Mouse (Mus musculus): ENCODE results near the gene Slc39a11. TPM values are rescaled to one million over a fixed set of nuclear protein-coding genes. Genes with fewer than 3 reads are reported as not detected.

The Slc39a11 gene
- polyA plus RNA-seq, 1 experiment from 2014 or later, result 23.5 TPM

DNA sequence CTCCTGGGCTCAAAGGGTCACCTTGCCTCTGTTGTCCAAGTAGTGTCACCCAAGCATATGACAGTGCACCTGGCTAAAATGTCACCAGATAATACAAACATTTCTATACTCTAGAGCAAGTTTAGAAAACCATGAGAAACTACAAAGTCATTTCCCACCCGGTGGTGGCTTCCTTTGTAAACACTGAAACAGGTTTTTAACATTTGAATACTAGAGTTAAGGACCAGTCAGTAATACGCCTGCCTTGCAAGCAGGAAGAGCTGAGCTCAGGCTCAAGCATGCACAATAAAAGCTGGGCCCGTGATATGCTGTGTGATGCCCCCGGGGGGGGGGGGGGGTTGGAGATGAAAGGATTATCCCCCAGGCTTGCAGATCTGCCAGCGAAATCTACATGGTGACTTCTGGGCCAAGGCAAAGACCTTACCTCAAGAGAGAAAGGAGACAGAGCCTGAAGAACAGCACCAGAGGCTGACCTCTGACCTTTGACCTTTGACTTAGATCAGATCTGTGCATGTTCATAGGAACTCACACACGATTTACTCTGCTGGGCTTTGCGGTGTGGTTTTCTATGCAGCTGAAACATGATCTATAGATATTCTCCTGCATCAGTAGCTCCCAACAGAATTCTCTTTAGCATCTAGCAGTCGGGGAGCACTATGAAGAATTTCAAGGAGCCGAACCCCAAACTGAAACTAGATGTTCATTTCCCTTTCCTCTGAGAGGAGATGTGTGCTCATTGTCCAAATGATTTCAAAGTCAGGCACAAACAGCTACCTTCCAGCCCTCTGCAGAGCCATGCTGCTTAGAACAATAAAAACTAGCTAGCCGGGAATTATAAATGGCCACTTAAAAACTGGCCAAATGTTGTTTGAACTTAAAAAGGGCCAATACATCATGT is 267.0 kb downstream of the Slc39a11 start:
- WGBS, result 32% methylated on average over 10 of the region's 10 CpGs
- Histone ChIP-seq H3K9ac (replicated peaks; ENCODE audit: low read depth, low read length) (no peak overlapping the region), H3K27ac (ENCODE audit: low read depth, low read length) (no peak overlapping the region)

DNA sequence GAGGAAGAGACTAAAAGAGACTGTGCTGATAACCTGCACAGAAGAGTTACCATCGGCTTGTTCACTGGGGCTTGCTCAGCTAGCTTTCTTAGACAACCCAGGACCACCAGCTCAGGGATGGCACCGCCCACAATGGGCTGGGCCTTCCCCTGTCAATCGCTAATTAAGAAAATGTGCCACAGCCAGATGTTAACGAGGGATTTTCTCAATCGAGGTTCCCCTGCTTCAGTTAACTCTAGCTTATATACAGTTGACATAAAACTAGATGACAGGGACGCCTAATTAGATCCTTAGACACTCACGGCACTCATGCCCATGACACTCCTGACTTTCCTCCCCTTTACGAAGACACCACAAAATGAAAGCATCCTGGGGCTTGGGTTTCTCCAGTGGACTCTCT is 268.3 kb downstream of the Slc39a11 start:
- H3K27ac ChIP-seq (ENCODE audit: low read depth, low read length), result no peak overlapping the region
- WGBS, result 73% methylated on average over 8 of the region's 8 CpGs

More for the DNA sequence above, 267.0 kb downstream of the Slc39a11 start:
- H3K4me2 ChIP-seq (ENCODE audit: low read depth, low read length), result no peak overlapping the region
- no peaks in the 10 kb centered on the region for H3K27me3 ChIP-seq (ENCODE audit: control insufficient read depth, insufficient read depth, low read length)
- H3K4me1 ChIP-seq (ENCODE audit: control insufficient read depth, insufficient read depth, low read length), result peaks cover 7% of the 10 kb centered on the region; the same call in 1 of the 2 replicates
- H3K36me3 ChIP-seq (ENCODE audit: control insufficient read depth, insufficient read depth, low read length), result no peaks in the 10 kb centered on the region
- H3K9me3 ChIP-seq (ENCODE audit: control insufficient read depth, low read length), result no peaks in the 10 kb centered on the region
- ATAC-seq (ENCODE audit: low read depth), result no peak; the same call in 1 of the 2 replicates
- H3K4me3 ChIP-seq (ENCODE audit: low read depth, low read length), result no peak overlapping the region

DNA sequence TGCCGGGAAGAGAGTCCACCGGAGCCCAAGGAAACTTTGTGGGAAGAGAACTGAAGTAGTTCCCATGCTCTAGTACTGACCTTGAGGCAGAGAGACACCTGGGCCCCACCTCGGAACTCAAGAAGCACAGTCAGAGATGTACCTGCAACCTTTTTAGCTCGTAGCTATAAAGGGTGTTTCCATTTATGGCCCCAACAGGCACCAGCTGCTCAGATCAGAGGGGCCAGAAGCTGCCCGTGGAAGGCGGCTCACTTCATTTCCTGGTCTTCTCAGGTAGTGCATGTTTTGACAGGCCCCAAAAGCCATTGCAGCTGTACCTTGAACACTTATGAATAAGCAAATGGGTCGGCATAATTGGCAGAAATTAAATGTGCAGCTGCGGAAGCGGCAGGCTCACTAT is 271.0 kb downstream of the Slc39a11 start:
- H3K36me3 ChIP-seq (ENCODE audit: control insufficient read depth, insufficient read depth, low read length), result no peaks in the 10 kb centered on the region
- no peaks in the 10 kb centered on the region for H3K9me3 ChIP-seq (ENCODE audit: control insufficient read depth, low read length)
- peaks cover 10% of the 10 kb centered on the region; the same call in 1 of the 2 replicates for H3K4me1 ChIP-seq (ENCODE audit: control insufficient read depth, insufficient read depth, low read length)
- H3K9ac ChIP-seq (replicated peaks; ENCODE audit: low read depth, low read length), result no peak overlapping the region
- H3K4me3 ChIP-seq (ENCODE audit: low read depth, low read length), result no peak overlapping the region
- no peak for ATAC-seq (ENCODE audit: low read depth)
- whole genome bisulfite sequencing, result 63% methylated on average over 9 of the region's 9 CpGs
- no peak overlapping the region for H3K27ac ChIP-seq (ENCODE audit: low read depth, low read length)
- no peaks in the 10 kb centered on the region for H3K27me3 ChIP-seq (ENCODE audit: control insufficient read depth, insufficient read depth, low read length)
- H3K4me2 ChIP-seq (ENCODE audit: low read depth, low read length), result no peak overlapping the region

More for the DNA sequence above, 268.3 kb downstream of the Slc39a11 start:
- no peak for ATAC-seq (ENCODE audit: low read depth)
- H3K4me1 ChIP-seq (ENCODE audit: control insufficient read depth, insufficient read depth, low read length), result peaks cover 10% of the 10 kb centered on the region; the same call in 1 of the 2 replicates
- no peak overlapping the region for H3K4me3 ChIP-seq (ENCODE audit: low read depth, low read length)
- no peak overlapping the region for H3K9ac ChIP-seq (replicated peaks; ENCODE audit: low read depth, low read length)
- no peaks in the 10 kb centered on the region for H3K27me3 ChIP-seq (ENCODE audit: control insufficient read depth, insufficient read depth, low read length)
- no peak overlapping the region for H3K4me2 ChIP-seq (ENCODE audit: low read depth, low read length)
- H3K9me3 ChIP-seq (ENCODE audit: control insufficient read depth, low read length), result no peaks in the 10 kb centered on the region
- H3K36me3 ChIP-seq (ENCODE audit: control insufficient read depth, insufficient read depth, low read length), result no peaks in the 10 kb centered on the region

DNA sequence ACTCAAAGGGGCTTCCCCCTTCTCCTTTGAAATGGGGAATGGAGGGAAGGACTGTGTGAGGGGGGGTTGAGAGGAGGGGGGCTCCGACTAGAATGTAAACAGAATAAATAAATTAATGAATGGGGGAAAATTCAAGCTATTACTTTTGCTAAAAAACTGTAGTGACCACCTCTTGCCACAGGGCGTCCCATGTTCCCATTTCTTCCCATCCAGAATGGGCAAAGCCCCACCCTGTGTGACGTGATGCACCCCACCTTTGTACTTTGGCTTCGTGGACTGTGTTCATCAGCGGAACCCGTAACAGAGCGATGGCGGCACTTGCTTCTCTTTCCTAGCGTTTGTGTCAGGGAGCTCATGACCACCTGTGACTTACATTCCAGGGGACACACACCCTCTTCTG is 273.8 kb downstream of the Slc39a11 start:
- WGBS, result 85% methylated on average over 9 of the region's 9 CpGs
- Histone ChIP-seq H3K27me3 (ENCODE audit: control insufficient read depth, insufficient read depth, low read length) (no peaks in the 10 kb centered on the region), H3K9me3 (ENCODE audit: control insufficient read depth, low read length) (no peaks in the 10 kb centered on the region)

DNA sequence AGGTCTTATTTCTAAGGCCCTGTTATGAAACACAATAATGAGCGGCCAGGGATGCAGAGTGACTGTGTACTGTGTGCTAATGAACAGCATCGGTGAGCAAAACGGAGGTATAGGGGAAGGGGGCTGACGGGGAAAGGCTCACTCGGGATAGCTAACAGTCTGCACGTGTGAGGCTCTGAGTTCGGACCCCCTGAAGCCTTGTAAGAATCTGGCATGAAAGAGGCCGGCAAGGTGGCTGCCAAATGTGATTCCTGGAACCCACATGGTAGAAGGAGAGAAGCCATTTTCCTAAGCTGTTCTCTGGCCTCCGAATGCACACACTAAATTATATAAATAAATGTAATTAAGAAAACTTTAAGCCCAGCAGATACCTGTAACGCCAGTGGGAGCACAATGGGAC is 276.0 kb downstream of the Slc39a11 start:
- no peaks in the 10 kb centered on the region for H3K27me3 ChIP-seq (ENCODE audit: control insufficient read depth, insufficient read depth, low read length)

More for the DNA sequence above, 273.8 kb downstream of the Slc39a11 start:
- Histone ChIP-seq H3K27ac (ENCODE audit: low read depth, low read length) (no peak overlapping the region), H3K4me1 (ENCODE audit: control insufficient read depth, insufficient read depth, low read length) (0 out of 2 replicates have a peak, but pooled peaks cover 2% of the 10 kb centered on the region), H3K9ac (replicated peaks; ENCODE audit: low read depth, low read length) (no peak overlapping the region), H3K36me3 (ENCODE audit: control insufficient read depth, insufficient read depth, low read length) (no peaks in the 10 kb centered on the region), H3K4me3 (ENCODE audit: low read depth, low read length) (no peak overlapping the region), H3K4me2 (ENCODE audit: low read depth, low read length) (no peak overlapping the region)
- no peak for ATAC-seq (ENCODE audit: low read depth)

DNA sequence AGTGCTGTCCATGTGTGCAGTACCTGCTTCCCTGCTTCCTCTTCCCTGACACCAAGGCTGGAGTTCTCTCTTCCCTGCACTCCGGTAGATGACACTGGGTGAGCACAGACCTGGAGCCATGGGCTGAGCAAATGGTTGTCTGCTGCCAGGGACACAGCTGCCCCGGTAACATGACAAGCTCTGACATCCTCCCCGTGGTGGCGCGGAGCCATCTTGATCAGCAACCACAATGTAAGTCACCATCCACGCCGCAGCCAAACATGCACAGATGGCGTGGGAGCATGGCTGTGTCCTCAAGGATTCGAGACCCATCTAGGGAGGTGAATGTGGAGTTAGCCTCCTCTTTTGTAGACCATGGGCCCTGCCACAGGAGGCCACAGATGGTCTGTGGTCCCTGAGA is 276.5 kb downstream of the Slc39a11 start:
- Histone ChIP-seq H3K9me3 (ENCODE audit: control insufficient read depth, low read length) (no peaks in the 10 kb centered on the region), H3K4me1 (ENCODE audit: control insufficient read depth, insufficient read depth, low read length) (0 out of 2 replicates have a peak, but pooled peaks cover 2% of the 10 kb centered on the region), H3K9ac (replicated peaks; ENCODE audit: low read depth, low read length) (no peak overlapping the region), H3K27ac (ENCODE audit: low read depth, low read length) (no peak overlapping the region), H3K36me3 (ENCODE audit: control insufficient read depth, insufficient read depth, low read length) (no peaks in the 10 kb centered on the region), H3K27me3 (ENCODE audit: control insufficient read depth, insufficient read depth, low read length) (no peaks in the 10 kb centered on the region), H3K4me2 (ENCODE audit: low read depth, low read length) (no peak overlapping the region), H3K4me3 (ENCODE audit: low read depth, low read length) (no peak overlapping the region)
- WGBS, result 87% methylated on average over 9 of the region's 9 CpGs
- no peak for ATAC-seq (ENCODE audit: low read depth)

More for the DNA sequence above, 276.0 kb downstream of the Slc39a11 start:
- no peak overlapping the region for H3K27ac ChIP-seq (ENCODE audit: low read depth, low read length)
- H3K9me3 ChIP-seq (ENCODE audit: control insufficient read depth, low read length), result no peaks in the 10 kb centered on the region
- 0 out of 2 replicates have a peak, but pooled peaks cover 2% of the 10 kb centered on the region for H3K4me1 ChIP-seq (ENCODE audit: control insufficient read depth, insufficient read depth, low read length)
- ATAC-seq (ENCODE audit: low read depth), result no peak
- H3K36me3 ChIP-seq (ENCODE audit: control insufficient read depth, insufficient read depth, low read length), result no peaks in the 10 kb centered on the region
- no peak overlapping the region for H3K4me2 ChIP-seq (ENCODE audit: low read depth, low read length)
- WGBS, result 78% methylated on average over 10 of the region's 10 CpGs
- H3K9ac ChIP-seq (replicated peaks; ENCODE audit: low read depth, low read length), result no peak overlapping the region
- H3K4me3 ChIP-seq (ENCODE audit: low read depth, low read length), result no peak overlapping the region

DNA sequence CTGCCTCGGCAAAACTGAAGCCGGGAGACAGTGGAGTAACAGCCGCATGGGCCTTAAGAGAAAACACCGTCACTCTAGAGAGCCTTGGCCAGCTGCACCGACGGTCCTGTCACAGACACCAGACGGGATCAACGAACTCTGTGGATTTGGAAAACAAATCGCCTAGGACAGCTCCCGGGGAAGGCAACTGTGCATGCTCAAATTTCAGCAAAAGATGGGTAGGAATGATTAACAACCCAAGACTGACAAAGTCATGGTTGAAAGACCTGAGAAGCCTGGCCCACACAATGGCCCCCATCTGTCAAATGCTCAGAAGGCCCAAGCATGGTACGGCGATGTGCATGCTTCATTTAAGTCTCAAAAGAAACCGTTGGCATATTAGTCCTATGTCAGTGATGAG is 281.8 kb downstream of the Slc39a11 start:
- WGBS, result 20% methylated on average over 13 of the region's 13 CpGs
- no peak for ATAC-seq (ENCODE audit: low read depth)
- no peak overlapping the region for H3K4me2 ChIP-seq (ENCODE audit: low read depth, low read length)

DNA sequence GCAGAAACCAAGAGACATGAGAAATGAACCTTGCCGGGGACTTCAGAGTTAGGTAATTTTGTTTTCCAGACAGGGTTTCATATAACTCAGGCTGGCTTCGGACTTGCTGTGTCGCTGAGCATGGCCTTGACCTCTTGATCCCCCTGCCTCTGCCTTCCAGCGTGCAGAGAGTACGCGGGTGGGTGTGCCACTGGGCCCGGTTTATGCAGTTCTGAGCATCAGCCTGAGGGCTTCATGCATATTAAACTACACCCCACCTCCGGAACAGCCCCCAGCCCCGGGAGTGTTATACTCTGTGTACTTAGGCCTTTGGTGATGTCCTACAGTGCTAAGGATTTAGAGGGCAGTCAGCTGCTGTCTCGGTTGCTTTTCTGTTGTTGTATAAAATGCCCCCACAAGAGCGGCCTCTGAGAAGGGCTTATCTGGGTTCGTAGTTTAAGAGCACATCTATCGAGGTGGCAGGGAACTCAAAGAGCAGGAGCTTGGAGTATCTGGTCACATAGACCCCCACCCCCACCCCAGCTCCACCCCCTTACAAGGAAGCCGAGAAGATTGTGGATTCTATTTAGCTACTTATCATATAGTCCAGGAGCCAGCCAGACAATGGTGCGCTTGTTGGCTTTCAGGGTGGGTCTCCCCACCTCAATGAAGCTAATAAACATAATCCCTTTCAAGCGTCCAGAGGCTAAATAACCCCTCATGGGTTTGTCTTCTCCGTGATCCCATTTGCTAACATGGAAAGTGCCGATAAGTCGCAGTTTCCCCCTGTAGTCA is 283.4 kb downstream of the Slc39a11 start:
- Histone ChIP-seq H3K36me3 (ENCODE audit: control insufficient read depth, insufficient read depth, low read length) (no peaks in the 10 kb centered on the region), H3K27me3 (ENCODE audit: control insufficient read depth, insufficient read depth, low read length) (no peaks in the 10 kb centered on the region), H3K9me3 (ENCODE audit: control insufficient read depth, low read length) (no peaks in the 10 kb centered on the region), H3K4me1 (ENCODE audit: control insufficient read depth, insufficient read depth, low read length) (no peaks in the 10 kb centered on the region), H3K27ac (ENCODE audit: low read depth, low read length) (no peak overlapping the region), H3K9ac (replicated peaks; ENCODE audit: low read depth, low read length) (no peak overlapping the region), H3K4me2 (ENCODE audit: low read depth, low read length) (no peak overlapping the region), H3K4me3 (ENCODE audit: low read depth, low read length) (no peak overlapping the region)
- ATAC-seq (ENCODE audit: low read depth), result no peak
- WGBS, result 53% methylated on average over 19 of the region's 19 CpGs

More for the DNA sequence above, 281.8 kb downstream of the Slc39a11 start:
- Histone ChIP-seq H3K4me1 (ENCODE audit: control insufficient read depth, insufficient read depth, low read length) (no peaks in the 10 kb centered on the region), H3K27me3 (ENCODE audit: control insufficient read depth, insufficient read depth, low read length) (no peaks in the 10 kb centered on the region), H3K36me3 (ENCODE audit: control insufficient read depth, insufficient read depth, low read length) (no peaks in the 10 kb centered on the region), H3K4me3 (ENCODE audit: low read depth, low read length) (no peak overlapping the region), H3K9ac (replicated peaks; ENCODE audit: low read depth, low read length) (no peak overlapping the region), H3K27ac (ENCODE audit: low read depth, low read length) (no peak overlapping the region), H3K9me3 (ENCODE audit: control insufficient read depth, low read length) (no peaks in the 10 kb centered on the region)

DNA sequence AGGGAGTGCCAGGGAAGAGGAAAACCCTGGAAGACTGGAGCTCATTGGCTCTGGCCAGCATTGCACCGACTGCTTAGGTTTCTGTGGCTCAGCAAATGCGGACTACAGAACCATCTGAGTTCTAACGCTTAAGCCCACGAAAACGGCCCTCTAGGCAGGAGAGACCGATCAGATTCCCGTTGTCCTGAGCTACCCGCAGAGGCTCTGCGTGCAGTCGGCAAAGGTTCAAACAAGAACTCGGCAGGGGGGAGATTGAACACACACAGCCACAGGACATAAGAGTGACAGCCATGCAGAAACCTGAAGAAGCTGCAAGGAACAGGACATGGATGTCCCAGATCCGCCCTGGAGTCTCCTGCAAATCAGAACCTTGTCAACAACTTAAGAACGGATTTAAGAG is 286.1 kb downstream of the Slc39a11 start:
- no peaks in the 10 kb centered on the region for H3K4me1 ChIP-seq (ENCODE audit: control insufficient read depth, insufficient read depth, low read length)
- no peaks in the 10 kb centered on the region for H3K9me3 ChIP-seq (ENCODE audit: control insufficient read depth, low read length)
- WGBS, result 41% methylated on average over 13 of the region's 13 CpGs
- ATAC-seq (ENCODE audit: low read depth), result no peak
- no peaks in the 10 kb centered on the region for H3K36me3 ChIP-seq (ENCODE audit: control insufficient read depth, insufficient read depth, low read length)
- no peak overlapping the region for H3K4me2 ChIP-seq (ENCODE audit: low read depth, low read length)
- no peak overlapping the region for H3K4me3 ChIP-seq (ENCODE audit: low read depth, low read length)
- H3K9ac ChIP-seq (replicated peaks; ENCODE audit: low read depth, low read length), result no peak overlapping the region
- no peak overlapping the region for H3K27ac ChIP-seq (ENCODE audit: low read depth, low read length)
- H3K27me3 ChIP-seq (ENCODE audit: control insufficient read depth, insufficient read depth, low read length), result no peaks in the 10 kb centered on the region

All from neural tube, embryonic 14.5 days (tissue).